Mouse (Mus musculus): Measurements from ENCODE around the gene Tmem150b. TPM values are rescaled to one million over a fixed set of nuclear protein-coding genes. Genes with fewer than 3 reads are reported as not detected.

Gene Tmem150b
- polyA plus RNA-seq, 1 experiment from 2014 or later, result 0.33 TPM

- Histone ChIP-seq H3K36me3 (ENCODE audit: control insufficient read depth, insufficient read depth) (peaks cover 15% of the 10 kb centered on the region), H3K4me3 (replicated peaks; ENCODE audit: low read length) (no peak overlapping the region), H3K9me3 (ENCODE audit: control insufficient read depth, low read length) (no peaks in the 10 kb centered on the region), H3K9ac (replicated peaks; ENCODE audit: low read depth, low read length) (no peak overlapping the region), H3K27ac (ENCODE audit: low read length) (no peak overlapping the region), H3K4me1 (replicated peaks; ENCODE audit: control insufficient read depth, insufficient read depth, low read length) (no peaks in the 10 kb centered on the region), H3K27me3 (replicated peaks; ENCODE audit: control insufficient read depth, insufficient read depth, low read length) (no peaks in the 10 kb centered on the region), H3K4me2 (ENCODE audit: low read length) (no peak overlapping the region)
- WGBS, result 94% methylated on average over 7 of the region's 7 CpGs
- ATAC-seq, result no peak
Observed at GRCm38 (mm10) chr7:4675200-4675599, 49.8 kb downstream of the Tmem150b start.

- H3K27ac ChIP-seq (ENCODE audit: low read length), result no peak overlapping the region
- H3K9ac ChIP-seq (replicated peaks; ENCODE audit: low read depth, low read length), result no peak overlapping the region
- WGBS, result 92% methylated on average over 12 of the region's 12 CpGs
- no peak for ATAC-seq
- no peaks in the 10 kb centered on the region for H3K9me3 ChIP-seq (ENCODE audit: control insufficient read depth, low read length)
- peaks cover 15% of the 10 kb centered on the region for H3K36me3 ChIP-seq (ENCODE audit: control insufficient read depth, insufficient read depth)
- H3K4me3 ChIP-seq (replicated peaks; ENCODE audit: low read length), result no peak overlapping the region
- H3K27me3 ChIP-seq (replicated peaks; ENCODE audit: control insufficient read depth, insufficient read depth, low read length), result no peaks in the 10 kb centered on the region
- H3K4me1 ChIP-seq (replicated peaks; ENCODE audit: control insufficient read depth, insufficient read depth, low read length), result no peaks in the 10 kb centered on the region
- H3K4me2 ChIP-seq (ENCODE audit: low read length), result no peak overlapping the region
Observed at GRCm38 (mm10) chr7:4674114-4674731, 50.8 kb downstream of the Tmem150b start.

- H3K36me3 ChIP-seq (ENCODE audit: control insufficient read depth, insufficient read depth), result peaks cover 16% of the 10 kb centered on the region
- 72% methylated on average over 4 of the region's 4 CpGs for WGBS
- no peak for ATAC-seq
Observed at GRCm38 (mm10) chr7:4671956-4672355, 53.1 kb downstream of the Tmem150b start.

GRCm38 (mm10) chr7:4670655-4671255 lies 54.3 kb downstream of the Tmem150b start:
- no peaks in the 10 kb centered on the region for H3K4me1 ChIP-seq (replicated peaks; ENCODE audit: control insufficient read depth, insufficient read depth, low read length)
- no peak overlapping the region for H3K27ac ChIP-seq (ENCODE audit: low read length)
- H3K4me2 ChIP-seq (ENCODE audit: low read length), result no peak overlapping the region
- ATAC-seq, result no peak
- H3K9ac ChIP-seq (replicated peaks; ENCODE audit: low read depth, low read length), result no peak overlapping the region
- 94% methylated on average over 8 of the region's 8 CpGs for WGBS
- no peaks in the 10 kb centered on the region for H3K9me3 ChIP-seq (ENCODE audit: control insufficient read depth, low read length)
- peaks cover 24% of the 10 kb centered on the region for H3K36me3 ChIP-seq (ENCODE audit: control insufficient read depth, insufficient read depth)
- no peak overlapping the region for H3K4me3 ChIP-seq (replicated peaks; ENCODE audit: low read length)
- H3K27me3 ChIP-seq (replicated peaks; ENCODE audit: control insufficient read depth, insufficient read depth, low read length), result no peaks in the 10 kb centered on the region

More at GRCm38 (mm10) chr7:4671956-4672355, 53.1 kb downstream of the Tmem150b start:
- Histone ChIP-seq H3K9me3 (ENCODE audit: control insufficient read depth, low read length) (no peaks in the 10 kb centered on the region), H3K27ac (ENCODE audit: low read length) (no peak overlapping the region), H3K27me3 (replicated peaks; ENCODE audit: control insufficient read depth, insufficient read depth, low read length) (no peaks in the 10 kb centered on the region), H3K9ac (replicated peaks; ENCODE audit: low read depth, low read length) (no peak overlapping the region), H3K4me1 (replicated peaks; ENCODE audit: control insufficient read depth, insufficient read depth, low read length) (no peaks in the 10 kb centered on the region), H3K4me3 (replicated peaks; ENCODE audit: low read length) (no peak overlapping the region), H3K4me2 (ENCODE audit: low read length) (no peak overlapping the region)

GRCm38 (mm10) chr7:4669156-4669555 lies 55.9 kb downstream of the Tmem150b start:
- no peak overlapping the region for H3K9ac ChIP-seq (replicated peaks; ENCODE audit: low read depth, low read length)
- H3K4me2 ChIP-seq (ENCODE audit: low read length), result no peak overlapping the region
- no peaks in the 10 kb centered on the region for H3K4me1 ChIP-seq (replicated peaks; ENCODE audit: control insufficient read depth, insufficient read depth, low read length)
- H3K36me3 ChIP-seq (ENCODE audit: control insufficient read depth, insufficient read depth), result peaks cover 18% of the 10 kb centered on the region
- H3K4me3 ChIP-seq (replicated peaks; ENCODE audit: low read length), result no peak overlapping the region
- H3K27me3 ChIP-seq (replicated peaks; ENCODE audit: control insufficient read depth, insufficient read depth, low read length), result no peaks in the 10 kb centered on the region
- H3K9me3 ChIP-seq (ENCODE audit: control insufficient read depth, low read length), result no peaks in the 10 kb centered on the region
- no peak overlapping the region for H3K27ac ChIP-seq (ENCODE audit: low read length)
- WGBS, result 97% methylated on average over 9 of the region's 9 CpGs
- ATAC-seq, result no peak

GRCm38 (mm10) chr7:4668506-4668905 lies 56.5 kb downstream of the Tmem150b start:
- WGBS, result 91% methylated on average over 8 of the region's 8 CpGs
- Histone ChIP-seq H3K9ac (replicated peaks; ENCODE audit: low read depth, low read length) (no peak overlapping the region), H3K9me3 (ENCODE audit: control insufficient read depth, low read length) (no peaks in the 10 kb centered on the region), H3K27ac (ENCODE audit: low read length) (no peak overlapping the region), H3K27me3 (replicated peaks; ENCODE audit: control insufficient read depth, insufficient read depth, low read length) (no peaks in the 10 kb centered on the region), H3K4me1 (replicated peaks; ENCODE audit: control insufficient read depth, insufficient read depth, low read length) (no peaks in the 10 kb centered on the region), H3K4me3 (replicated peaks; ENCODE audit: low read length) (no peak overlapping the region), H3K36me3 (ENCODE audit: control insufficient read depth, insufficient read depth) (peaks cover 18% of the 10 kb centered on the region), H3K4me2 (ENCODE audit: low read length) (no peak overlapping the region)
- no peak for ATAC-seq

- no peaks in the 10 kb centered on the region for H3K4me1 ChIP-seq (replicated peaks; ENCODE audit: control insufficient read depth, insufficient read depth, low read length)
- H3K9ac ChIP-seq (replicated peaks; ENCODE audit: low read depth, low read length), result no peak overlapping the region
- H3K27me3 ChIP-seq (replicated peaks; ENCODE audit: control insufficient read depth, insufficient read depth, low read length), result no peaks in the 10 kb centered on the region
- no peak overlapping the region for H3K4me3 ChIP-seq (replicated peaks; ENCODE audit: low read length)
- H3K4me2 ChIP-seq (ENCODE audit: low read length), result no peak overlapping the region
- peaks cover 18% of the 10 kb centered on the region for H3K36me3 ChIP-seq (ENCODE audit: control insufficient read depth, insufficient read depth)
- no peaks in the 10 kb centered on the region for H3K9me3 ChIP-seq (ENCODE audit: control insufficient read depth, low read length)
- ATAC-seq, result no peak
- WGBS, result 97% methylated on average over 5 of the region's 5 CpGs
- H3K27ac ChIP-seq (ENCODE audit: low read length), result no peak overlapping the region
Observed at GRCm38 (mm10) chr7:4666871-4667270, 58.2 kb downstream of the Tmem150b start.

GRCm38 (mm10) chr7:4663742-4664141 lies 61.3 kb downstream of the Tmem150b start:
- WGBS, result 94% methylated on average over 2 of the region's 2 CpGs
- ATAC-seq, result no peak

GRCm38 (mm10) chr7:4663179-4663578 lies 61.9 kb downstream of the Tmem150b start:
- no peaks in the 10 kb centered on the region for H3K9me3 ChIP-seq (ENCODE audit: control insufficient read depth, low read length)
- no peak overlapping the region for H3K9ac ChIP-seq (replicated peaks; ENCODE audit: low read depth, low read length)
- H3K4me3 ChIP-seq (replicated peaks; ENCODE audit: low read length), result no peak overlapping the region
- H3K4me2 ChIP-seq (ENCODE audit: low read length), result no peak overlapping the region
- H3K27ac ChIP-seq (ENCODE audit: low read length), result no peak overlapping the region
- H3K4me1 ChIP-seq (replicated peaks; ENCODE audit: control insufficient read depth, insufficient read depth, low read length), result peaks cover 12% of the 10 kb centered on the region
- H3K27me3 ChIP-seq (replicated peaks; ENCODE audit: control insufficient read depth, insufficient read depth, low read length), result no peaks in the 10 kb centered on the region
- no peak for ATAC-seq
- H3K36me3 ChIP-seq (ENCODE audit: control insufficient read depth, insufficient read depth), result peaks cover 8% of the 10 kb centered on the region
- WGBS, result 80% methylated on average over 8 of the region's 8 CpGs

More at GRCm38 (mm10) chr7:4663742-4664141, 61.3 kb downstream of the Tmem150b start:
- Histone ChIP-seq H3K27ac (ENCODE audit: low read length) (no peak overlapping the region), H3K36me3 (ENCODE audit: control insufficient read depth, insufficient read depth) (peaks cover 11% of the 10 kb centered on the region), H3K9ac (replicated peaks; ENCODE audit: low read depth, low read length) (no peak overlapping the region), H3K4me3 (replicated peaks; ENCODE audit: low read length) (no peak overlapping the region), H3K27me3 (replicated peaks; ENCODE audit: control insufficient read depth, insufficient read depth, low read length) (no peaks in the 10 kb centered on the region), H3K9me3 (ENCODE audit: control insufficient read depth, low read length) (no peaks in the 10 kb centered on the region), H3K4me1 (replicated peaks; ENCODE audit: control insufficient read depth, insufficient read depth, low read length) (peaks cover 12% of the 10 kb centered on the region), H3K4me2 (ENCODE audit: low read length) (no peak overlapping the region)
